ENCODE assay signal across 26 mouse cellular contexts in genomic region chr10:122539655-122540054, GRCm38 (mm10).
A peak's percentile ranks its signal among the peaks of the same experiment; 100 is the strongest.
DNase-seq lines count a peak whose midpoint lies in the region; ATAC-seq and TF ChIP-seq lines count a peak whose summit lies in the region.
"Had no signal": no experiment of that assay in that cellular context is flagged by ENCODE, and none has a peak within 500 bp of the region (broad histone marks: within the 10 kb centered on the region; RNA-seq: fewer than 3 reads in every experiment).

No protein-coding gene starts in this region.

- H3K36me3 ChIP-seq in intestine, postnatal 0 days (ENCODE audit: control insufficient read depth, insufficient read depth) = no peaks in the 10 kb centered on the region
- no peaks in the 10 kb centered on the region for H3K36me3 ChIP-seq in kidney, embryonic 15.5 days
- no peaks in the 10 kb centered on the region for H3K36me3 ChIP-seq in hindbrain, embryonic 11.5 days (ENCODE audit: control insufficient read depth, insufficient read depth, low read length)
- H3K36me3 ChIP-seq: embryonic facial prominence, embryonic 10.5 days; forebrain, embryonic 10.5 days; heart, embryonic 15.5 days; limb, embryonic 15.5 days had no signal

- no peak overlapping the region for H3K27ac ChIP-seq in intestine, postnatal 0 days (ENCODE audit: low read depth, low read length)
- no peak overlapping the region for H3K27ac ChIP-seq in kidney, embryonic 15.5 days
- no peak overlapping the region for H3K27ac ChIP-seq in hindbrain, embryonic 11.5 days (ENCODE audit: low read depth, low read length)
- H3K27ac ChIP-seq: embryonic facial prominence, embryonic 10.5 days; forebrain, embryonic 10.5 days; heart, adult 2 months; heart, embryonic 15.5 days; hindbrain, embryonic 14.5 days; left cerebral cortex, adult 2 months; limb, embryonic 15.5 days had no signal

- TF ChIP-seq CTCF in intestine, postnatal 0 days (IDR thresholded peaks at IDR 0.05; ENCODE audit: low read depth) = no peak

- H3K27me3 ChIP-seq in intestine, postnatal 0 days (replicated peaks; ENCODE audit: control insufficient read depth, insufficient read depth, low read length) = no peaks in the 10 kb centered on the region
- H3K27me3 ChIP-seq in kidney, embryonic 15.5 days = peaks cover 4% of the 10 kb centered on the region; the same call in 1 of the 2 replicates
- no peaks in the 10 kb centered on the region for H3K27me3 ChIP-seq in hindbrain, embryonic 11.5 days (ENCODE audit: control insufficient read depth, insufficient read depth, low read length)
- H3K27me3 ChIP-seq: heart, embryonic 15.5 days; limb, embryonic 15.5 days had no signal

- H3K4me2 ChIP-seq in intestine, postnatal 0 days (replicated peaks; ENCODE audit: low read depth) = peak overlapping the region; percentile 17
- no peak overlapping the region for H3K4me2 ChIP-seq in kidney, embryonic 15.5 days
- no peak overlapping the region for H3K4me2 ChIP-seq in hindbrain, embryonic 11.5 days (replicated peaks; ENCODE audit: low read depth, low read length)
- H3K4me2 ChIP-seq: heart, embryonic 15.5 days; hindbrain, embryonic 14.5 days; limb, embryonic 15.5 days had no signal

- H3K9me3 ChIP-seq in intestine, postnatal 0 days (ENCODE audit: control insufficient read depth) = no peaks in the 10 kb centered on the region
- no peaks in the 10 kb centered on the region for H3K9me3 ChIP-seq in kidney, embryonic 15.5 days (replicated peaks)
- H3K9me3 ChIP-seq in hindbrain, embryonic 11.5 days (ENCODE audit: control insufficient read depth, low read length) = no peaks in the 10 kb centered on the region
- H3K9me3 ChIP-seq: embryonic facial prominence, embryonic 10.5 days; forebrain, embryonic 10.5 days; heart, embryonic 15.5 days; limb, embryonic 15.5 days had no signal

- no peak overlapping the region for H3K9ac ChIP-seq in intestine, postnatal 0 days (ENCODE audit: low read depth, low read length)
- H3K9ac ChIP-seq in kidney, embryonic 15.5 days = no peak overlapping the region
- no peak overlapping the region for H3K9ac ChIP-seq in hindbrain, embryonic 11.5 days (ENCODE audit: low read depth, low read length)
- H3K9ac ChIP-seq: heart, embryonic 15.5 days; hindbrain, embryonic 14.5 days; limb, embryonic 15.5 days had no signal

- DNase-seq in kidney, adult 11 months = peak; percentile 50
- DNase-seq in kidney, postnatal 4 days = no peak
- peak; percentile 49 to 73 for DNase-seq in kidney, postnatal 36 days
- DNase-seq in urinary bladder, postnatal 4 days (ENCODE audit: low spot score in 2 of 2) = no peak
- DNase-seq in gastrocnemius, postnatal 4 days (ENCODE audit: low spot score in 2 of 2) = no peak
- DNase-seq in hindbrain, embryonic 11.5 days (ENCODE audit: low spot score) = no peak
- DNase-seq: adrenal gland, postnatal 14 days; cerebellum, adult 8-10 months; cerebellum, postnatal 36 days; gastrocnemius, postnatal 25 days; heart, adult 2 months; heart, postnatal 36 days; lung, adult 18-20 months; lung, postnatal 10 days; midbrain, embryonic 14.5 days; thymus, adult 18-20 months; thymus, postnatal 36 days had no signal

- ATAC-seq in intestine, postnatal 0 days = peak; percentile 56; the same call in 1 of the 2 replicates
- peak; percentile 69 for ATAC-seq in kidney, embryonic 15.5 days (replicated peaks; ENCODE audit: low FRiP score)
- ATAC-seq in hindbrain, embryonic 11.5 days (ENCODE audit: low FRiP score) = no peak
- ATAC-seq: inflammation-experienced regulatory T-cells, adult 6 months had no signal

- WGBS in intestine, postnatal 0 days = 39% methylated on average over 7 of the region's 7 CpGs
- 50% methylated on average over 7 of the region's 7 CpGs for WGBS in kidney, embryonic 15.5 days
- 63% methylated on average over 7 of the region's 7 CpGs for WGBS in hindbrain, embryonic 11.5 days

- no peak overlapping the region for H3K4me3 ChIP-seq in intestine, postnatal 0 days (ENCODE audit: low read depth, low read length)
- no peak overlapping the region for H3K4me3 ChIP-seq in kidney, embryonic 15.5 days (replicated peaks)
- H3K4me3 ChIP-seq in hindbrain, embryonic 11.5 days (ENCODE audit: low read depth, low read length) = no peak overlapping the region
- H3K4me3 ChIP-seq: embryonic facial prominence, embryonic 10.5 days; forebrain, embryonic 10.5 days; heart, adult 2 months; heart, embryonic 15.5 days; left cerebral cortex, adult 2 months; limb, embryonic 15.5 days had no signal

- peaks cover 3% of the 10 kb centered on the region; the same call in 1 of the 2 replicates for H3K4me1 ChIP-seq in intestine, postnatal 0 days (replicated peaks; ENCODE audit: control insufficient read depth, insufficient read depth, low read length)
- peaks cover 7% of the 10 kb centered on the region; the same call in 1 of the 2 replicates for H3K4me1 ChIP-seq in kidney, embryonic 15.5 days
- no peaks in the 10 kb centered on the region for H3K4me1 ChIP-seq in hindbrain, embryonic 11.5 days (replicated peaks; ENCODE audit: control insufficient read depth, insufficient read depth, low read length)

Comparison
In these comparisons a context has a peak if more than half of its experiments do, and no peak if none do; other contexts are left out.
1. DNase-seq: peak in kidney, adult 11 months (single experiment) and kidney, postnatal 36 days (2 of 2); none in kidney, postnatal 4 days (0 of 2), urinary bladder, postnatal 4 days (0 of 2), gastrocnemius, postnatal 4 days (0 of 2) and hindbrain, embryonic 11.5 days (single experiment).